Mouse (Mus musculus) right cerebral cortex, adult 18-20 months (tissue): Measurements from ENCODE around the gene Echdc2.
"Not testable (repeated sequence)": the region's sequence is repeated elsewhere in the genome, so short reads cannot be mapped to it uniquely, and the experiment has no call there.

Source experiments
- DNase-seq: peaks from one replicate; pipeline ENCODE4 v3.0.0; 2022; ENCODE audit warnings: mixed read lengths

Echdc2 gene

DNA sequence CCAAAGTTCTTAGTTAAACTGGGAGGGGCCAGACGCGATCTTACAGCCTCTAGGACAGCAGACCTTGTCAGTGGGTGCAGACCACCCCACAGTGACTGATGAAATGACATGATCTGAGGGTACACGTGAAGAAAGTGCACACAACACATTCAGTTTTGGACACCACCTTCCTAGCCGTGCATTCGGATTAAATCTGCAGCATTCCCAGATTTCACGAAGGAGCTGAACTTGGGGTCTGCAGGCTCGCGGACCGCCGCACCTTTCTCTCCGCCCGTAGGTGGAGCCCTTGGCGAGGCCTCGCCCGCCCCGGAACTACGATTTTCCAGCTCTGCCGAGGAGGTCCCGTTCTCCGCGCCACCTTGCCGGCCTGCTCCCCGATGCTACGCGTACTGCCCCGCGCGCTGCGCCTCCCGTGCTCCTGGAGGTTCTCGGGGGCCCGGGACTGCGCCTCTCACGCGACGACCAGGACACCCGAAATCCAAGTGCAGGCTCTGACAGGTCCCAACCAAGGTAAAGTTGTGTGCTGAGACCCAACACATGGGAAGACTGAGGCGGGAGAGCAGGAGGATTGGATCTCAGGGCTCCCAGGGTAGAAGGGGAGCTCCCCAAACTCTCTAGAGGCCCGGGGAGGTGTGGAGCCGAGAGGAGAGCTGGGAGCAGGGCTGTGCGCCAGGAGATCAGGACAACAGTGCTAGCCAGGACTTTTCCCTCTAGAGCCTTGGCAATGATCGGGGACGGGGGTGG, at the start of gene Echdc2:
Gene Echdc2 (plus strand): TSS at position 286 of the 744 bp plus-strand sequence.
- peak; percentile 14 for DNase-seq

DNA sequence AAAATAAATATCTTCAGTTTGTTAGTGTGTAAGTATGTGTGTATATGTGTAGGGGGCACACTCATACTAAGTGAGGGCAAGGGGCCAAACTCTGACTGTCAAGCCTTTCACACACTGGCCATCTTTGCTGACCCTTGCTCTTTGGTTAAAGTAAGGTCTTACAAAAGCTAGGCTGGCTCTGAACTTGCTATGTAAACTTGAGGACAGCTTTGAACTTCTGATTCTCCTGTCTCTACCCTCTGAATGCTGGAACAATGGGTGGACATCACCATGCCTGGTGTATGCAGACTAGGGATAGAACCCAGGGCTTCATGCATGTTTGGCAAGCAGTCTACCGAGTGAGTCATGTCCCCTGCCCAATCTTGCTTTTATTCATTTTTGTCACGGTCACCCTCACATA, 48.8 kb upstream of the Echdc2 start:
- no peak for DNase-seq

DNA sequence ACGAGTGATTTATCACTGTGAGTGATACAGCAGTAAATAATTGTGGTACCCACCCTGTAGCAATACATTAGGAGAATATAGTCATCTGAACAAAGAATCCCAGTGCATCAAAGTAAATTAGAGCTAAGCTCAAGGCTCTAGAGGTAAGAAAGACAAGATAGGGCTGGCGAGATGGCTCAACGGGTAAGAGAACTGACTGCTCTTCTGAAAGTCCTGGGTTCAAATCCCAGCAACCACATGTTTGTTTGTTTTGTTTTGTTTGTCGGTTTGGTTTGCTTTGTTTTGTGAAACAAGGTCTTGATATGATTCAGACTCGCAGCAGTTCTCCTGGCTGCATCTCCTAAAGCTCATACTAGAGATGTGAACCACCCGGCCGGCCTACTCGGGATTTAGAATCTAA, 47.7 kb upstream of the Echdc2 start:
- DNase-seq: peak; percentile 3

DNA sequence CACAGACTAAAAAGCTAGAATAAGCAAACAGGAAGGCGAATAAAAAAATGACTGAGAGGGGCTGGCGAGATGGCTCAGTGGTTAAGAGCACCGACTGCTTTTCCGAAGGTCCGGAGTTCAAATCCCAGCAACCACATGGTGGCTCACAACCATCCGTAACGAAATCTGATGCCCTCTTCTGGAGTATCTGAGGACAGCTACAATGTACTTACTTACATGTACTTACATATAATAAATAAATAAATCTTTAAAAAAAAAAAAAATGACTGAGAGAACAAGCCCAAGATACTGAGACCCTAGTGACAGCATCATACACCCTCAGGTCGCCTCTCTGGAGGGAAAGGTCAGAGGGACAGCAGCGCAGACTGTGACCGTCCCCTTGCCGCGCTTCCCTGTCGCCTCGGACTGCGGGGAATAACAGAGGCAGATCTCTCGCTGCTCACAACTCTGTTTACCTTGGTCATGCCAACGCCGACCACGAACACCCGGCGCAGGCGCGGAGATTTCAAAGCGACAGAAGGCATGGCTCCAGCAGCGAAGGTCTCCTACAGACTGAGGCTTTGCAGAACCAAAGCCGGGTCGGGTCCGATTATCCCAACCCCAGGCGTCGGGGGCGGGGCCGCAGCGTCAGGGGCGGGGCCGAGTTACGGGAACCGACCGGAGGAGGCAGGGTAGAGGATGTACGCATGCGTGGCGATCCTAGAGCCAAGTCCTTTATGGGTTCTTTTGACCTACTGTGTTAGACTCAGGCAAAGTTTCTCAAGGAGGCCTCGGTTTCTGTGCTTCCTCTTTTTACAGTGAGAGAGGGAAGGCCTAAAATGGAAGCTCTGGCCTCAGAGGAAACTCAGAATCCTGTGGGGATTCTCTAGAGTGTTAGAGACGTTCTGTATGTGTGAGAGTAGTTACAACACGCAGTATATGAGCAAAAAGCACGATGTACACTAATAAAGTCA, 47.0 kb upstream of the Echdc2 start:
- peak; percentile 93 for DNase-seq

DNA sequence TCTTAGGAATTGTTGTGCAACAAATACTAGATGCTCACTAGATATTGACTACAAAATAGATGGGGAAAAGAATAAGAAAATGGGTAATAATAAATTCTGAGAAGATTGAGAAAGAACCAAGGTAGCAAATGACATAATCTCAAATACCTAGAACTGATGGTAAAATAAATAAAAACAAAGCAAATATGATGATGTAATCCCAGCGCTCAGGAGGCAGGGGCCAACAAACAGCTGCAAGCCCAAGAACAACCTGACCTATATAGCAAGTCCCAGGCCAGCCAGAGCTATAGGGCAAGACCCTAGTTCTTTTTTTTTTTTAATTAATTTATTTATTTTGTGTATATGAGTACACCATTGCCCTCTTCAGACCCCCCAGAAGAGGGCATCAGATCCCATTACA, 41.1 kb upstream of the Echdc2 start:
- no peak for DNase-seq

DNA sequence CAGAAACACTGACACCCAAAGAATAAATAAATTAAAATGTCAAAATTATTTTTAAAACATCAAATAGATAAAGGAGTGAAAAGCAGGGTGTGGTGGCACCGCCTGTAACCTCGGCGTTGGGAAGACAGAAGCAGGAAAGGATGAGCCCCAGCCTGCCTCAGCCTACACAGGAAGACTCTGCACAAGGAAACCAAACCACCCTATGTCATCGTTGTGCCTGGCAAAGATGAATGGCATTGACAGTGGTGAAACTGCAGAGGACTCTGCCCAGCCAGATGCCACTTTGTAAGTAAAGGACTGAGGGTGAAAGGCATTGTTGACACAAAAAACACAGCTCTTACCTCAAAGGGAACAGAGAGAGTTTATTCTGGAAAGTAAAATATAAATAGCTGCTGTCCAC, 39.0 kb upstream of the Echdc2 start:
- DNase-seq: no peak

DNA sequence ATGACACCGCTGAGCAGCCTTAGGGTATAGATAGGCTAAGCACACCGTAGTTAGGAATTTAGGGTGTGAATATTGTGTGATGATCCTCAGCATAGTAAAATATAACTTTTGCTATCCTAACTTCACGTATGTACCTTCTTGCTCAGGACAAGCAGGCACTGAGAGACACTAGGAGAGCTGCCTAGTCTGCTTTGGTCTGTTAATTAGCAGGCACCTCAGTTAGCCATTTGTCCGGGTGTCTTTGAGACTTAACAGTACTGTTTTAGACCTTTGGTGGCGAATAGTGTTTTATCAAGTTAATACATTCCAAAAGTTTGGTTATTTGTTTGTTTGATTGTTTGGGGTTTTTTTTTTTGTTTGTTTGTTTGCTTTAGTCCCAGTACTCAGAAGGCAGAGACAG, 37.7 kb upstream of the Echdc2 start:
- DNase-seq: no peak

DNA sequence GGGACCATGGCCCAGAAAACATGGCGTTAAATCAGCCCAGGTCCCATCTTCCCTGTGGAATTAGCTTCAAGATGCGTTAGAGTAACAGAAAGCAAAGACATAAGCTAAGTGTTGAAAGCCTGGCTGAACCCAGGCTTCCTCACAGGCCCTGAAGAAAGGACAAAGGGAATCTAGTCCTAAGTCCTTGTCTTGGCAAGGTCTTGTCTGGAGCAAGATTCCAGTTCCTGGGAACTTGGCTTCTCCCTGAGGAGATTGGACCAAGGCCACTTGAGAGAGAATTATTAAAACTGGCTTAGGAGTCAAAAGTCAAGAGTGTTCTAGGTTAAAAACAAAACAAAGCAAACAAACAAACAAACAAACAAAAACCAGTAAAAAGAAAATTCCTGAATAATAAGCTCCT, 36.9 kb upstream of the Echdc2 start:
- no peak for DNase-seq

DNA sequence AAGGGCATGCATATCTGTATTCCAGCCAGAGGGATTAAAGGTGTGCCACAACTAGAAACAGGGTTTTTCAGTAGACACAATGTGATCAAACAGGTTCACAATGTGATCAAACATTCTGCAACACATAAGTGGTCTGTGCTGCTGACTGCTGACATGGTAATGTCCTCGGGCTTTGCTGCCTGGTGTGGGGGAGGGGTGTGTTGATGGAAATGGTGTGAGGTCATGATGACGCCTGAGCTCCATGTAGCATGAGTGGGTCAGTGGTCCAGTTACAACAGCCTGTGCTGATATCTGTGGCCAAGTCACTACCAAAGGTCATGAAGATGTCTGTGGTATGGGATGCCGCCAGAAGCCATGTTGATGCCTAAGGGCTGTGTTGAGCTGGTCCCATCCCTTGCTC, 34.8 kb upstream of the Echdc2 start:
- no peak for DNase-seq

DNA sequence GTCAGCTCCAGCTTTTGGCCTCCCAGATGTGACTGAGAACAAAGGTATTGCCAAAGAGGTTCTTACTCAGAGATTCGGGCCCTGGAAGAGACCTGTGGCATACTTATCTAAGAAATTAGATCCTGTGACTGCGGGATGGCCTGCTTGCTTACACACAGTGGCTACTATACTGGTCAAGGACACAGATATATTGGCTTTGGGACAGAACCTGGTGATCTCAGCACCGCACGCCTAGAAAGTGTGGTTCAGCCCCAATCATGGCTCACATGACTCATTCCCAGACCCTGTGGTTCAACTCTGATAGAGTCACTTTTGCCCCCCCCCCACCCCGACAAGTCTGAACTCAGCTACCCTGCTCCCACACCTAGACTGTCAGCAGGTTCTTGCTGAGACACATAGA, 28.3 kb upstream of the Echdc2 start:
- no peak for DNase-seq

DNA sequence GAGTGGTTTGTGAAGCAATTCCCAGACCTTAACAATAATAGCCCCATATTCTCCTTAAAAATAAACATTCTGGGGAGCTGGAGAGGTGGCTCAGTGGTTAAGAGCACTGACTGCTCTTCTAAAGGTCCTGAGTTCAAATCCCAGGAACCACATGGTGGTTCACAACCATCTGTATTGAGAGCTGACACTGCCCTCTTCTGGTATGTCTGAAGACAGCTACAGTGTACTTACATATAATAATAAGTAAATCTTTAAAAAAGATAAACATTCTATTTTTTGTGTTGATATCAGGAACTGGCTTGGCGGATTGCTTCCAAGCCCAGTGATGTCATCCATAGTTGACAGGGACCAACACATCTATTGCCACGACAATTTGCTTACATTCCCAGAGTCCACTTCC, 22.1 kb upstream of the Echdc2 start:
- DNase-seq: not testable (repeated sequence)

DNA sequence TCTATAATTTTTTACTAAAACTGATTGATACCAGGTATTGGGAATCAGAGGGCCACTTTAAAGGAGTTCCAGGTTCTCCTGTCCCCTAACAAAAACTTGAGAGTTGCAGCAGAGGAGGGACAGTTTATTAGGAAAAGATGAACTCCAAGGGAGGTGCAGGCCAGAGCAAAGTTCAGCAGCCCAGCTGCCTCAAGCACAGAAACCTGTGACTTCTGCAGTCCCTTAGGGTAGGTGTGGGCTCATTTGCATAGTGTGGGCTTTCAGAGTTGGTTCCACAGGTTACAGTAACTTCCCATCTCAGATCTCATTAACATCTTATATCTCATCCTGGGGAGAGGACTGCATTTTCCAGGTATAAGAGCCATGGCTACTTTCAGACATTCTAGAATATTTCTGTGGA, 21.5 kb upstream of the Echdc2 start:
- DNase-seq: no peak

DNA sequence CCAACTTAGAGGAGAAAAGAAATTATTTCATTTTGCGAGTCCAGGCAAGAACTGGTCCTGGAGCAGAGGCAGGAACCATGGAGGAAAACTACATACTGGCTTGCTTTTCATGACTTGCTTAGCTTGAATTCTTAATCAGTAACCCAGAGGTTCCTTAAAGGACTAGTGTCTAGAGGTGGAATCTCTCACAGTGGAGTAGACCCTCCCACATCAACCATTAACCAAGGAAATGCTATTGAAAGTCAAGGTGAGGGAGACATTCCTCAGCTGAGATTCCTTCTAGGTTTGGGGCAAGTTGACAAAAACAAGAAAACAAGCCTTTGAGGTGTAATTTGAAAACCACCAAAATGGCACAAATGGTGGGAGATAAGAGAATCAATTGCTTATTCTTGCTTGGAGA, 20.4 kb upstream of the Echdc2 start, which contains the start of gene Scp2:
Gene Scp2 (minus strand): TSS at position 119 of the 400 bp plus-strand sequence.
- DNase-seq: no peak

DNA sequence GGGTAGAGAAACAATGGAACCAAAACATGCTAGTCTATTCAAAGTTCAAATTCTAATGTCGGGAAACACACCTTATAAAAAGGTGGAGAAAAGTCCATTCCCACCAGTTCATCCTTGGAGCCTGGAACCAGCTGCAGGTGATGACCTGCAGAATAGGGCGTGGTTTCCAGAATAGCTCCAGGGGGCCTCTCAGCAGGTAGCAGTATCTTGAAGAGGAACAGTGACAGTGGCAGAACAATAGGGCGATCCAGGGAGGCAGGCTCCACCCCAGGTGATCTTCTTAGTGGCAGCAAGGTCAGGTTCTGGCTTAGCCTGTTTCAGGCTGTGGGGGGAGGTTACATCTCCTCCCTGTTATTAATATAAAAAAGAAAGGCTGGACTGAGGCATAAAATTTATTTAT, 19.7 kb upstream of the Echdc2 start:
- DNase-seq: not testable (repeated sequence)

DNA sequence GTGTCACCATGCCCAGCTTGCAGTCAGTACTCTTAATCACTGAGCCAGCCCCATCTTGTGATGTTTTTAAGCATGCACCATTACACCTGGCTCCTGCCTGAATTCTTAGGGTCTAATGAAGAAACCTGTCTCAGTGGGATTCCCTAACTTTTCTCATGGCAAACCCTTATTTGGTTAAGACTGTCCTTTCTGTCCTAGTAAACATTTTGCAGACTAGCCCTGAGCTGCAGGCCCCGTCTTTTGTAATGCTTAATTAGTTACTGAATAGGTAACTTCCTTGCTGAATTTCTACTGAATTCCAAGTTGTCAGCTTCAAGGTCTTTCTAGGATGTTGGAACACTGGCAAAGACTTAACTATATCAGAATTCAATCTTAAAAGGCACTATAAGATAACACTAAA, 10.1 kb upstream of the Echdc2 start:
- not testable (repeated sequence) for DNase-seq

DNA sequence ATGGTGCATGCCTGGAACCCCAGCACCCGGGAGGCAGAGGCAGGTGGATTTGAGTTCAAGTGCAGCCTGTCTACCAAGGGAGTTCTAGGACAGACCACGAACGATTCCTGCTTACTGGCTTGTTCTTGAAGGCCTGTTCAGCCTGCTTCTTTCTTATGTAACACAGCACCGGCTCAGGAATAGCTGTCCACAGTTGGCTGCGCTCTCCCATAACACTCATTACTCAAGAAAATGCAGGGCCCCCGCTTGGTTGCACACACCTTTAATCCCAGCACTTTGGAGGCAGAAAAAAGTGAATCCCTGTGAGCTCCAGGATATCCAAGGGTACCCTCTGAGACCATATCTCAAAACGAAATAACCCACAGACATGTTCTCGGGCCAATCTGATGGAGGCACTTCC, 3.3 kb upstream of the Echdc2 start:
- no peak for DNase-seq

DNA sequence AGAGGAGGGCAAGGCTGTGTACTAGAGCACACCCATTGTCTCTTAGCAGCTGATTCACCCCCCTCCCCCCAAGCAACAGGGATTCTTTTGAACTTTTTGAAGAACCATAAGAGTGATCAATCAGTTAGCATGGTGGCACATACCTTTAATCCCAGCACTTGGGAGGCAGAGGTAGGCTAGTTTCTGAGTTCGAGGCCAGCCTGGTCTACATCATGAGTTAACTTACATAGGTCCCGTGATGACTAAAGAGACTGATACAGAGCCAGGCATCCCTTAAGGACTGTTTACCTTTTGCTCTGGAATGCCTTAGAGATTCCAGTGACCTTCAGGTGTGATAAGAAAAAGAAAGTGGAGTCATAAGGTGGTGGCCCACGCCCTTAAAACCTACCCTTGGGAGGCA, 1.9 kb upstream of the Echdc2 start:
- DNase-seq: no peak

DNA sequence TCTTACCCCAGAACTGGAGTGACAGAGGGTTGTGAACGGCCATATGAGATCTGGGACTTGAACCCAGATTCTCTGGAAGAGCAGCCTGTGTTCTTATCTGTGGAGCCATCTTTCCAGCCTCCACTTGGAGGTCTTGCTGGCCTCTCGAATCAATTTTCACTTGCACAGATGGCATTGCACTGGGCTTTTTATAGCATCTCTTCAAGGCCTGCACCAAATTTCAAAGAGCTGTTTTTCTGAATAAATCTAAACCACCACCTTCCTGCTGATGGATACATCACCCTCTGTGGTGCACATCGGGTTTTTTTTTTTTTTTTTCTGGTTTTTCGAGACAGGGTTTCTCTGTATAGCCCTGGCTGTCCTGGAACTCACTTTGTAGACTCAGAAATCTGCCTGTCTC, 1.6 kb downstream of the Echdc2 start:
- DNase-seq: peak; percentile 5

DNA sequence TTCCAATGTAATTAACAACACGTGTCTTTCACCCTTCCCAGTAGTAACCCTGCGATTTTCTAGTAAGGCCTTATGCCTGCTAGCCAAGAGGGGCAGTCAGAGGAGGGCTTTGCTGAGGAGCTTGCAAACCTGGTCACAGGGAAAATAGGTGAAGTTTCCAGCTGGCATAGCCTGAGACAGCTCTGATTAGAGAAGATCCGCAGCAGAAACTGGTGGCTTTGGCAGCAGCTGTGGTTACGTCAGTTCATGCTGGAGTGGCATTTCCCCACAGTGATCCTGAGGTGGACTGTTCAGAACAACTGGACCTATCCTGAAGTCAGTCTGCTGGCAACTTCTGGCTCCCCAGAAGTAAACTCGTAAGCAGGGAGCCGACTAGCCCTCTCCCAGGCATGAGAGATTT, 2.8 kb downstream of the Echdc2 start:
- DNase-seq: no peak

DNA sequence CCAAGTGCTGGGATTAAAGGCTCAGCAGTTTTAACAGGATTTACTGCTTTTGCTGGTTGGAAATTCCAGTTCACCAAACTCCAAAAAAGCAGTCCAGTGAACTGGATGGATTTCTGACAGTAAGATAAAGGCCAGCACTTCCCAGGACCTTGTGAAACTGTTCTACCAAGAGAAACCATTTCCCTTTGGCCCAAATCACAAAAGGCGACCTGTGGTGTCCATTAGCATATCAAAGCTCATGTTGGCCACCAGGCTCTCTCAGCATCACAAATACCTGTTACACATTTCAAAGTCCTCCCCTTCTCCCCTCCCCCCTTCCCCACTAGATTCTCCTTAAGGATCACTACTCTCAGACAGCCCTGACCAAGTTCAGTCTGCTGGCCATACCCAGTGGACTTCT, 17.0 kb downstream of the Echdc2 start:
- DNase-seq: no peak

DNA sequence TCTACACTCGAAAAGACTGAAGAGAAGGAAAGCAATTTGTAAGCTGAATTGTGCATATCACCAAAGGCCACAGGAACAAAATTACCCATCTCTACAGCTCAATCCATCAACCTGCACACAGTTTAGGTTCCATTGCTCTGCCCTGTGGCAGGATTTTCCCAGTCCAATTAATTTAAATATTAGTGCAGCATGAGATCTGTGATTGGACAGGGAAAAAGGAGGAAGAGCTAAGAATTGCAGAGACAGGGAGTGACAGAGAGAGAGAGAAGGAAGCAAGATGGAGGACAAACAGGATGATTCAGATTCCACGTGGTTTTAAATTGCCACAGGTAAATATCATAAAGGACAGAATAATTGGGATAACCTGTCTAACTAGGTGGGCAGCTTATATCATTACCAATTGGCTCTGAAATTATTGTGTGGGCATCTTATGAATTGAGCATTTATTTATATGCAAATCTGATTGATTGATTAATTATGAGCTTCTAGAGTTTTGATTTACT, 27.6 kb downstream of the Echdc2 start:
- no peak for DNase-seq

DNA sequence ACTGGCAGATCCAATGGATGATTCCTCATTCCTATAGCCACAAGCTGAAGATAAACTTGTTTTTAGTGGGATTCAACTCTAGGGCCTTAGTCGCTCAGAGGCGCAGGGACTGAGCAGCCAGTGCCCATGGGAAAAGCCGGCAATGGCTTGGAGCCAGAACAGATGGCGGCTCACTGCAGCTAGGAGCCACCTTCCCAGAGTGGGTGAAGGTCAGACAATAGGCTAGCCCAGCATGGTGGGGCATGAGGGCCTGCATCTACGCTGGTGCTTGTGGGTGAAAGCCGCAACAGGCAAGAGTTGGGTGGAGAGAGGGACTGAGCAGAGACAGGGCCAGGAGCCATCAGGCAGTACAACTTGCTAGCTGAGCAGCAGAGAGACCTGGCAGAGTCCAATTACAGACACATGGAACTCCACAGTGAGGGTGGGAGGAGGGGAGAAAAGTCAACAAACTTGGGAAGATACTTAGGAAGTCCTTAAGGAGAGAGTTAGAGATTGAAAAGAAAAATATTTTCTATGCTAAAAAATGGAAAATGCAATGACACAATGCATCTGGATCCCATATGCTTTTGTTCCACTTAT, 31.1 kb downstream of the Echdc2 start:
- no peak for DNase-seq

DNA sequence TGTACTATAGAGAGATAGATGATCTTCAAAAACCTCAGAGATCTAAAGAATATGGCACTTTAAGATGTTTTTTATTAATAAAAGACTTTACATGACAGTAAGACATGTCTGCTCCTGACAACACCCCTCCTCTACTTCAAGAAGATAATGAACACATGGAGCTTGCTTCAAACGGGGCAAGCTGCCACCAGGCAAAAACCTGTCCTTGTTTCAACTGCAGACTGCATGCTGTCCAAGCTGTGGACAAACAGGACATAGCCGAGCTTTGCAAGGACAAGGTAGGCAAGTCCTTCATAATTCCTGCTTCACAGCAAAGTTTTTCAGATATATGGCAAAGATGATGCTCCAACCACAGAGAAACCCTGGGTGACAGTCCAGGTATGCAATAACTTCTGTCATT, 34.0 kb downstream of the Echdc2 start:
- DNase-seq: no peak

DNA sequence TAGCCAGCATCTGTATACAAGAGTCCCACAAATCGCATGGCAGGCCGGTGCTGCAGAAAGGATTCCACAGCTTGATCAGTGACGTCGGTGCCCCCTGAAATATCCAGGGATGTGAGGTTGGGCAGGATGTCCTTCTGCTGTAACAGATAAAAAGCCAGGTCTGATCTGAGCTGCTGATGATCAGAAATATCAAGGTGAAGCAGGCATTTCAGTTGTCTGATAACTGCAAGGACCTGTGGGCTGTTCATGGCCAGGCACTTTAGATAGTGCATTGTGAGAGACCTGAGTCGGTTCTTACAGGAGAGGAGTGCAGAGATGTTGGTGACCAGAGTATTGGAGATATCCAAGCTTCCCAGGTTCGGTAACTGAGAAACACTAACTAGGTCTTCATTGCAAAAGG, 39.4 kb downstream of the Echdc2 start:
- no peak for DNase-seq
